Mouse (Mus musculus) A20 (cell line): ENCODE results near the gene Pea15a.

Experiments
- DNase-seq: peaks from one replicate; pipeline ENCODE4 v3.0.0-alpha.2; 2011; ENCODE audit warnings: low read depth, low spot score

Pea15a gene

GRCm38 (mm10) chr1:172179102-172179501, 27.5 kb downstream of the Pea15a start:
- no peak for DNase-seq

GRCm38 (mm10) chr1:172177791-172178190, 28.8 kb downstream of the Pea15a start:
- DNase-seq = no peak

GRCm38 (mm10) chr1:172173181-172173580, 33.4 kb downstream of the Pea15a start:
- DNase-seq = no peak

- DNase-seq = no peak
Measured at GRCm38 (mm10) chr1:172172381-172172780, 34.2 kb downstream of the Pea15a start.

- no peak for DNase-seq
Measured at GRCm38 (mm10) chr1:172169809-172170208, 36.8 kb downstream of the Pea15a start.

- no peak for DNase-seq
Measured at GRCm38 (mm10) chr1:172167911-172168310, 38.7 kb downstream of the Pea15a start.

- DNase-seq = no peak
Measured at GRCm38 (mm10) chr1:172162959-172163358, 43.6 kb downstream of the Pea15a start.

GRCm38 (mm10) chr1:172162009-172162408, 44.6 kb downstream of the Pea15a start:
- peak; percentile 54 for DNase-seq

- DNase-seq = no peak
Measured at GRCm38 (mm10) chr1:172160508-172160907, 46.1 kb downstream of the Pea15a start.

- DNase-seq = no peak
Measured at GRCm38 (mm10) chr1:172159970-172160369, 46.6 kb downstream of the Pea15a start.

GRCm38 (mm10) chr1:172155518-172155917, 51.1 kb downstream of the Pea15a start:
- DNase-seq = no peak

GRCm38 (mm10) chr1:172154536-172154935, 52.1 kb downstream of the Pea15a start:
- no peak for DNase-seq

GRCm38 (mm10) chr1:172148955-172149815, 57.4 kb downstream of the Pea15a start:
- DNase-seq = peak; percentile 66

- DNase-seq = peak; percentile 77
Measured at GRCm38 (mm10) chr1:172148279-172148954, 58.2 kb downstream of the Pea15a start.

GRCm38 (mm10) chr1:172147835-172148278, 58.7 kb downstream of the Pea15a start, which contains the start of gene Dcaf8:
TSS of gene Dcaf8 (plus strand) at chr1:172148084.
- peak; percentile 97 for DNase-seq
